Mouse (Mus musculus) intestine, postnatal 0 days (tissue): ENCODE measurements around the gene Batf. TPM values are rescaled to one million over a fixed set of nuclear protein-coding genes. Genes with fewer than 3 reads are reported as not detected.

ENCODE experiments used
- ATAC-seq: fragments of 200-750 bp; cut with Nextera tagmentation; 2 replicates; pipeline ENCODE4 v1.8.0; 2017; ENCODE audit warnings: mild to moderate bottlenecking, moderate TSS enrichment, moderate library complexity
- H3K27ac ChIP-seq: fragments of 300-500 bp; sonication (generic); 2 replicates; pipeline ENCODE4 v1.5.1; 2014; ENCODE audit warnings: mild to moderate bottlenecking, low read depth, low read length, moderate library complexity
- H3K27me3 ChIP-seq: fragments of 300-500 bp; sonication (generic); replicated peaks from 2 replicates; pipeline ENCODE4 v1.6.1; 2014; ENCODE audit warnings: low read length, mixed read lengths; ENCODE audit not compliant: control insufficient read depth, insufficient read depth
- H3K36me3 ChIP-seq: fragments of 300-500 bp; sonication (generic); 2 replicates; pipeline ENCODE4 v1.6.1; 2014; ENCODE audit warnings: mild to moderate bottlenecking, moderate library complexity; ENCODE audit not compliant: control insufficient read depth, insufficient read depth
- H3K4me1 ChIP-seq: fragments of 300-500 bp; sonication (generic); replicated peaks from 2 replicates; pipeline ENCODE4 v1.6.1; 2014; ENCODE audit warnings: antibody characterized with exemption, low read length, mixed read lengths; ENCODE audit not compliant: control insufficient read depth, insufficient read depth
- H3K4me2 ChIP-seq: fragments of 300-500 bp; sonication (generic); replicated peaks from 2 replicates; pipeline ENCODE4 v1.6.1; 2014; ENCODE audit warnings: low read depth, mild to moderate bottlenecking, moderate library complexity
- H3K4me3 ChIP-seq: fragments of 300-500 bp; sonication (generic); 2 replicates; pipeline ENCODE4 v1.5.1; 2014; ENCODE audit warnings: low read depth, low read length
- H3K9ac ChIP-seq: fragments of 300-500 bp; sonication (generic); 2 replicates; pipeline ENCODE4 v1.6.1; 2014; ENCODE audit warnings: mild to moderate bottlenecking, low read depth, low read length
- H3K9me3 ChIP-seq: fragments of 300-500 bp; sonication (generic); 2 replicates; pipeline ENCODE4 v1.6.1; 2016; ENCODE audit warnings: mixed run types; ENCODE audit not compliant: control insufficient read depth
- CTCF ChIP-seq: sonication (generic); IDR thresholded peaks from 2 replicates; pipeline ENCODE4 v1.5.1; 2016; ENCODE audit warnings: low read depth, mild to moderate bottlenecking, control low read depth, antibody characterized with exemption, moderate library complexity
- WGBS: fragments of 180-500 bp; shearing (Covaris S2); extraction: QIAGEN DNeasy Blood & Tissue Kit; methylation state at CpG from one replicate; pipeline ENCODE4 v1.1.7; 2014; 5-methylcytosine and 5-hydroxymethylcytosine counted together
- polyA plus RNA-seq: library from polyadenylated mRNA; unstranded; fragments of >200 nt; fragmentation: Nextera tagmentation; extraction: Ambion mirVana; gene quantifications from 2 replicates; pipeline ENCODE4 v1.2.1, GENCODE M21; 2015

Batf gene
- polyA plus RNA-seq, 1 experiment from 2014 or later = 2.5 TPM

- 0 out of 2 replicates have a peak overlapping the region, but pooled peaks have one; percentile 87 for H3K4me2 ChIP-seq
- H3K27ac ChIP-seq = peak overlapping the region; percentile 88
- 81% methylated on average over 7 of the region's 7 CpGs for WGBS
- H3K36me3 ChIP-seq = no peaks in the 10 kb centered on the region
- H3K9ac ChIP-seq = peak overlapping the region; percentile 66; the same call in 1 of the 2 replicates
- H3K4me1 ChIP-seq = peaks cover 7% of the 10 kb centered on the region
- ATAC-seq = no peak
- no peaks in the 10 kb centered on the region for H3K27me3 ChIP-seq
- 0 out of 2 replicates have a peak, but pooled peaks have one; percentile 8 for TF ChIP-seq CTCF
- H3K4me3 ChIP-seq = no peak overlapping the region
- H3K9me3 ChIP-seq = no peaks in the 10 kb centered on the region
Measured at GRCm38 (mm10) chr12:85704566-85704965, 18.1 kb downstream of the Batf start.

DNA sequence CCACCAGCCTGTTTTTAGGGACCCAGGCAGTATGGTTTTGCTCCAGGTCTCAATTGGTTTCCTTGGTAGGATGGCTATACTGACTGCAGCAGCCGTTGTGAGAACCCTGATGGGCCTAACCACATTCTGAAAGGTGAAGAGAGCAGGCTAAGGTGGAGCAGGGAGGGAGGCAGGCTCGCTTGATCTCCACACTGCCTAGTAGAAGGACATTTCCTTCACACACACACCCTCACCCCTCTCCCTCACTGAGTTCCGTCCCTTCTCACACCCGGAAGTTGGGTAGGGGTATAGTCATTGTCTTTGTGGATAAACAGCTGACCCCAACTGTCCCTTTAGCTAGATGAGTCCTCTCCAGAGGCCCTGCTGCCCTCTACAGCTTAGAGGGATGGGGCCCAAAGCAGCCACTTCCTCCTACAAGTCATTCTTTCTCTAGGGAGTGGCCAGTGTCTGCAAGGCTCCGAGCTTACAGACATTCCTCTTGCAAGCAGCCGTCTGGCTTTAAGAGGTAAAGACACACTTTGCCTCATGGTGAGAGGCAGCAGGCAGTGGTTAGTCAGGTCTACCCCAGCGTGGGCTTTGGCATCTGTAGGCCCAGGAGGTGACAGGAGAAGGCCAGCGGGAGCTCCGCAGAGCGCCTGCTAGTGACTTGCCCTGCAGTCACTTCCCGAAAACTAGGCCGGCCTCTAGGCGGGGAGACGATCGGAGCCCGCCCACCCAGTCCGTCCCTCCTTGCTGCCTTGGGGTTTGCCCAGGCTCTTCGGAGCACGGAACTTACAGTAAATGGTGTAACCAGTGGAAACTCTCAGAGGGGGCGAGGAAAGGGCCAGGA, 18.7 kb downstream of the Batf start:
- 6% methylated on average over 20 of the region's 20 CpGs for WGBS

GRCm38 (mm10) chr12:85705831-85706530, 19.5 kb downstream of the Batf start:
- H3K27me3 ChIP-seq = no peaks in the 10 kb centered on the region
- H3K27ac ChIP-seq = peak overlapping the region; percentile 88
- TF ChIP-seq CTCF = no peak; the same call in 1 of the 2 replicates
- H3K9ac ChIP-seq = peak overlapping the region; percentile 66
- ATAC-seq = no peak
- no peaks in the 10 kb centered on the region for H3K36me3 ChIP-seq
- 15% methylated on average over 17 of the region's 17 CpGs for WGBS
- peak overlapping the region; percentile 87 for H3K4me2 ChIP-seq
- H3K4me1 ChIP-seq = peaks cover 7% of the 10 kb centered on the region
- peak overlapping the region; percentile 43 for H3K4me3 ChIP-seq
- H3K9me3 ChIP-seq = no peaks in the 10 kb centered on the region

More for the DNA sequence above, 18.7 kb downstream of the Batf start:
- Histone ChIP-seq H3K4me1 (peaks cover 7% of the 10 kb centered on the region), H3K4me2 (peak overlapping the region; percentile 87), H3K9me3 (no peaks in the 10 kb centered on the region), H3K9ac (peak overlapping the region; percentile 66), H3K4me3 (peak overlapping the region; percentile 43), H3K36me3 (no peaks in the 10 kb centered on the region), H3K27ac (peak overlapping the region; percentile 88), H3K27me3 (no peaks in the 10 kb centered on the region)
- peak; percentile 49 for TF ChIP-seq CTCF
- ATAC-seq = peak; percentile 92

- H3K27me3 ChIP-seq = no peaks in the 10 kb centered on the region
- H3K9me3 ChIP-seq = no peaks in the 10 kb centered on the region
- H3K4me1 ChIP-seq = peaks cover 7% of the 10 kb centered on the region
- H3K4me3 ChIP-seq = no peak overlapping the region
- no peak for TF ChIP-seq CTCF
- H3K4me2 ChIP-seq = no peak overlapping the region
- WGBS = 57% methylated on average over 4 of the region's 4 CpGs
- H3K9ac ChIP-seq = no peak overlapping the region
- H3K36me3 ChIP-seq = no peaks in the 10 kb centered on the region
- ATAC-seq = no peak
- no peak overlapping the region for H3K27ac ChIP-seq
Measured at GRCm38 (mm10) chr12:85706906-85707305, 20.4 kb downstream of the Batf start.

DNA sequence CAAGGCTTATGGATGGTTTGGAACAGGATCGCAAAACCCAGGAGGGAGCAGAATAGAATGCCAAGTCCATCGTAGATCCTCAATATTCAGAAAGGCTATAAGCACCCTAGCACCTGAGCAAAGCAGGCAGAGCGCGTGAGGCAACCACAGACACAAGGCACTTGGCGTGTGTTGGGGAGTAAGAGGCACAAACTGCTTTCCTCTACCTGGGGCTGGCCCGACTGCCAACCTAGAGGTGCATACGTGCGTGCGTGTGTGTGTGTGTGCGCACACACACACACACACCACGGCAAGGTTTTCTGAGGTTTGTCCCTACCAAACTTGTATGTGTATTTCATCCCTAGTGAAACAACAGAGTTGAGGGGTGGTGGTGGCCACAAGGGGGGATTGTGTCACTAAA, 20.9 kb downstream of the Batf start:
- no peak overlapping the region for H3K9ac ChIP-seq
- no peak overlapping the region for H3K27ac ChIP-seq
- 91% methylated on average over 11 of the region's 11 CpGs for WGBS
- ATAC-seq = no peak
- no peaks in the 10 kb centered on the region for H3K36me3 ChIP-seq
- H3K4me2 ChIP-seq = no peak overlapping the region
- no peaks in the 10 kb centered on the region for H3K27me3 ChIP-seq
- no peak for TF ChIP-seq CTCF
- no peaks in the 10 kb centered on the region for H3K9me3 ChIP-seq
- H3K4me1 ChIP-seq = peaks cover 7% of the 10 kb centered on the region
- no peak overlapping the region for H3K4me3 ChIP-seq

DNA sequence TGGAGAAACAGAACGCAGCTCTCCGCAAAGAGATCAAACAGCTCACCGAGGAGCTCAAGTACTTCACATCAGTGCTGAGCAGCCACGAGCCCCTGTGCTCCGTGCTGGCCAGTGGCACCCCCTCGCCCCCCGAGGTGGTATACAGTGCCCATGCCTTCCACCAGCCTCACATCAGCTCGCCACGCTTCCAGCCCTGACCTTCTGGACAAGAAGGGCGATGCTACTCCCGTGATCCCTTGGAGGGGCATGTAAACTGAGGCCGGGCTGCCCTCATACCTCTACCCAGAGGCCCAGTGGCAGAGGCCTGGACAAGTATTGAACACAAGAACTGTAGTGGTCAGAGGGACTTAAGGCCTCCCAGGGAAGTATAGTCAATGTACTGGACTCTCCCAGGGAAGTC, 22.1 kb downstream of the Batf start:
- H3K36me3 ChIP-seq = no peaks in the 10 kb centered on the region
- no peaks in the 10 kb centered on the region for H3K9me3 ChIP-seq
- 87% methylated on average over 12 of the region's 12 CpGs for WGBS
- ATAC-seq = no peak
- no peak overlapping the region for H3K4me2 ChIP-seq
- H3K9ac ChIP-seq = no peak overlapping the region
- no peak overlapping the region for H3K4me3 ChIP-seq
- no peak for TF ChIP-seq CTCF
- peaks cover 7% of the 10 kb centered on the region for H3K4me1 ChIP-seq
- H3K27me3 ChIP-seq = no peaks in the 10 kb centered on the region
- no peak overlapping the region for H3K27ac ChIP-seq
